Mouse (Mus musculus) megakaryocyte, embryonic 14.5 days (primary cell): ENCODE results near the gene Cbx8.
A peak's percentile ranks its signal among the peaks of the same experiment; 100 is the strongest.

ENCODE experiments used
- FLI1 ChIP-seq: IDR thresholded peaks from 2 replicates; pipeline ENCODE4 v1.6.1; 2012; ENCODE audit warnings: low read length, inconsistent platforms, mixed read lengths
- GATA1 ChIP-seq: IDR thresholded peaks from 3 replicates; pipeline ENCODE4 v1.6.1; 2012; ENCODE audit warnings: mixed read lengths, low read length, inconsistent platforms, borderline replicate concordance

GRCm38 (mm10) chr11:119040600-119041324 lies at the start of gene Cbx8:
- TF ChIP-seq GATA1 = no peak
- 0 out of 2 replicates have a peak, but pooled peaks have one; percentile 24 for TF ChIP-seq FLI1
